Mouse (Mus musculus) forebrain, embryonic 10.5 days (tissue): ENCODE data around the gene Gas7. TPM values are rescaled to one million over a fixed set of nuclear protein-coding genes. Genes with fewer than 3 reads are reported as not detected.

ENCODE experiments used
- DNase-seq: peaks from one replicate; pipeline ENCODE4 v3.0.0-alpha.2; 2017; ENCODE audit warnings: low spot score; ENCODE audit errors: extremely low spot score
- H3K27ac ChIP-seq: fragments of 300-500 bp; sonication (generic); 2 replicates; pipeline ENCODE4 v1.5.1; 2016; ENCODE audit warnings: mild to moderate bottlenecking
- H3K27me3 ChIP-seq: fragments of 300-500 bp; sonication (generic); 2 replicates; pipeline ENCODE4 v1.6.1; 2016; ENCODE audit warnings: mild to moderate bottlenecking; ENCODE audit not compliant: poor library complexity, severe bottlenecking
- H3K36me3 ChIP-seq: fragments of 300-500 bp; sonication (generic); replicated peaks from 2 replicates; pipeline ENCODE4 v1.6.1; 2016; ENCODE audit warnings: mild to moderate bottlenecking, moderate library complexity
- H3K4me1 ChIP-seq: fragments of 300-500 bp; sonication (generic); 2 replicates; pipeline ENCODE4 v1.6.1; 2016
- H3K4me3 ChIP-seq: fragments of 300-500 bp; sonication (generic); 2 replicates; pipeline ENCODE4 v1.5.1; 2016; ENCODE audit warnings: mild to moderate bottlenecking, moderate library complexity
- H3K9me3 ChIP-seq: fragments of 300-500 bp; sonication (generic); 2 replicates; pipeline ENCODE4 v1.6.1; 2016; ENCODE audit warnings: mild to moderate bottlenecking, moderate library complexity
- WGBS: fragments of 180-500 bp; shearing (Covaris S2); methylation state at CpG from one replicate; pipeline ENCODE4 v1.1.7; 2016; 5-methylcytosine and 5-hydroxymethylcytosine counted together
- polyA plus RNA-seq: library from polyadenylated mRNA; unstranded; fragments of >200 nt; fragmentation: Nextera tagmentation; extraction: Ambion mirVana; gene quantifications from 2 replicates; pipeline ENCODE4 v1.2.1, GENCODE M21; 2016

The Gas7 gene
- polyA plus RNA-seq, 1 experiment from 2014 or later = 3.1 TPM

GRCm38 (mm10) chr11:67627179-67627578, 171.9 kb downstream of the Gas7 start:
- WGBS = 88% methylated on average over 7 of the region's 7 CpGs
- Histone ChIP-seq H3K27ac (no peak overlapping the region), H3K4me3 (no peak overlapping the region), H3K27me3 (no peaks in the 10 kb centered on the region), H3K4me1 (no peaks in the 10 kb centered on the region), H3K9me3 (no peaks in the 10 kb centered on the region), H3K36me3 (no peaks in the 10 kb centered on the region)
- DNase-seq = no peak

- no peaks in the 10 kb centered on the region for H3K9me3 ChIP-seq
- no peaks in the 10 kb centered on the region for H3K36me3 ChIP-seq
- H3K27me3 ChIP-seq = no peaks in the 10 kb centered on the region
- H3K27ac ChIP-seq = no peak overlapping the region
- no peaks in the 10 kb centered on the region for H3K4me1 ChIP-seq
- H3K4me3 ChIP-seq = no peak overlapping the region
- 89% methylated on average over 2 of the region's 2 CpGs for WGBS
- no peak for DNase-seq
Observed at GRCm38 (mm10) chr11:67628522-67628921, 173.3 kb downstream of the Gas7 start.

GRCm38 (mm10) chr11:67632906-67633305, 177.7 kb downstream of the Gas7 start:
- H3K27ac ChIP-seq = no peak overlapping the region

GRCm38 (mm10) chr11:67633620-67634229, 178.5 kb downstream of the Gas7 start:
- 84% methylated on average over 3 of the region's 3 CpGs for WGBS
- H3K4me1 ChIP-seq = peaks cover 6% of the 10 kb centered on the region
- no peak overlapping the region for H3K4me3 ChIP-seq
- no peaks in the 10 kb centered on the region for H3K9me3 ChIP-seq
- no peaks in the 10 kb centered on the region for H3K36me3 ChIP-seq
- no peak for DNase-seq
- no peaks in the 10 kb centered on the region for H3K27me3 ChIP-seq
- no peak overlapping the region for H3K27ac ChIP-seq

More at GRCm38 (mm10) chr11:67632906-67633305, 177.7 kb downstream of the Gas7 start:
- 80% methylated on average over 8 of the region's 8 CpGs for WGBS
- H3K36me3 ChIP-seq = no peaks in the 10 kb centered on the region
- no peaks in the 10 kb centered on the region for H3K9me3 ChIP-seq
- no peaks in the 10 kb centered on the region for H3K27me3 ChIP-seq
- H3K4me3 ChIP-seq = no peak overlapping the region
- no peak for DNase-seq
- peaks cover 6% of the 10 kb centered on the region for H3K4me1 ChIP-seq

GRCm38 (mm10) chr11:67636201-67636600, 181.0 kb downstream of the Gas7 start:
- Histone ChIP-seq H3K4me1 (peaks cover 6% of the 10 kb centered on the region), H3K4me3 (no peak overlapping the region), H3K36me3 (no peaks in the 10 kb centered on the region), H3K27me3 (no peaks in the 10 kb centered on the region), H3K27ac (no peak overlapping the region), H3K9me3 (no peaks in the 10 kb centered on the region)
- no peak for DNase-seq
- 72% methylated on average over 4 of the region's 4 CpGs for WGBS

DNA sequence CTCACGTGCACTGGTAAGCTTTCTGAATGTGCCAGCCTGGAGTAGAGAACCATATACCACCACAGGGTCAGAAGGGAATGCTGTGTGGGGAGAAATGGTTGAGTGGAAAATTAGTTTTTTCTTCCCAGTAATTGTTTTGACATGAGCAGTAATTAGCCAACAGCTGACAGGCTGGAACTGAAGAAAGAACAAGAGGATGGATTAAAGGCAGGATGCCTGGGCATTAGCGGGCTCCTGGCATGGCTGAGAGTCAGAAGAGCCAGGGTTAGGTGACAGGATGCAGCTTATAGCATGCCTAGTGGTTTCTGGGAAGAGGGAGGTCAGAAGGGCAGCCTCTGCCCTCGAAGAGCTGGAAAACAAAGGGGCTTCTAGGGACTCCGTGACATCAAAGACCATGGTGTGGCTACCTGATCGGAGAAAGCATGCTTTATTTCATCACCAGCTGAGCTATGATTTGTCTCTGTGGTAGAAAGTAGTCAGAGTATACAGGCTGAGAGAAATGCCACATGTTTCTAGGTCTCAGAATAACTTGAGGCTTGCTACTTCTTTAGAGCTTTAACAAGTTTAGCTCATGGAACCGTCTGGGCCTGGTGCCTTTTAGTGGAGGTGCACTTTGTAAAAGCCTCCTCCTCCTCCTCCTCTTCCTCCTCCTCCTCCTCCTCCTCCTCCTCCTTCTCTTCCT, 181.8 kb downstream of the Gas7 start:
- no peaks in the 10 kb centered on the region for H3K27me3 ChIP-seq
- WGBS = 60% methylated on average over 6 of the region's 6 CpGs
- no peaks in the 10 kb centered on the region for H3K9me3 ChIP-seq
- H3K36me3 ChIP-seq = no peaks in the 10 kb centered on the region
- H3K4me1 ChIP-seq = peaks cover 6% of the 10 kb centered on the region
- no peak overlapping the region for H3K27ac ChIP-seq
- DNase-seq = no peak
- H3K4me3 ChIP-seq = no peak overlapping the region

DNA sequence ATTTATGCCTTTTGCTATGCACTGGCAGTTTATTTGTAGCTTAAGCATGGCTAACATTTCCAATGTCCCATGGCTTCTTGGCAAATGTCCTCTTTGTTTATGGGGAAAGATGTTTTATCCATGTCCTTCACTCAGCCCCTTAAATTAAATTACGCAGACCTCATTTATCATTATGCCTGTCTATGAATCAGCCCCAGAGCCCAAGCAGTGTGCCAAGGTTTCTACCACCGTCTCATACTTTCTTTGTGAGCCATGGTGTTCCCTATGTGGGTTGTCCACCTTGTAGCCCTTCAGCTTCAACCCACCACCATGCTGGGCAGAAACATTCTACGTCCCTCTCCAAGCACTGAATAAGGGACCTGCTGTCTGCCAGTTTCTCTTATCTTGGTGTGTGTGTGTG, 183.2 kb downstream of the Gas7 start:
- H3K4me3 ChIP-seq = no peak overlapping the region
- WGBS = 93% methylated on average over 3 of the region's 3 CpGs
- peaks cover 6% of the 10 kb centered on the region for H3K4me1 ChIP-seq

GRCm38 (mm10) chr11:67640299-67640698, 185.1 kb downstream of the Gas7 start:
- no peak for DNase-seq
- WGBS = 91% methylated on average over 6 of the region's 6 CpGs
- no peak overlapping the region for H3K4me3 ChIP-seq

More for the DNA sequence above, 183.2 kb downstream of the Gas7 start:
- Histone ChIP-seq H3K27me3 (no peaks in the 10 kb centered on the region), H3K9me3 (no peaks in the 10 kb centered on the region), H3K36me3 (no peaks in the 10 kb centered on the region), H3K27ac (no peak overlapping the region)
- no peak for DNase-seq

DNA sequence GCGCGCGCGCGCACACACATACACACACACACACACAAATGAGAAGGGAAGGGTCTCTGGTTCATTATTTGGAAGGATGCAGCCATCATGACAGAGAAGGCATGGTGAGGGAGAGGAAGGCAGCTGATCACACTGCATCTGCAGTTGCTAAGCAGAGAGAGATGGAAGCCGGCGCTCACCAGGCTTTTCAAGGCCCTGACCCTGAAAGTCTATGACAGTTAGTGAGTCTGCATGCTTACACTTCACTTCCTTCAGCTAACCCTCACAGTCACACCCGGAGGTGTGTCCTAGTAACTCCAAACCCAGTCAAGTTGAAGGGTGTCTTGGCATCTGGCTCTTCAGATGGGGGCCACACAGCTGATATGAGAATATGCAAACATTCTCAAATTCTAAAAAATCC, 187.2 kb downstream of the Gas7 start:
- Histone ChIP-seq H3K4me1 (no peaks in the 10 kb centered on the region), H3K9me3 (no peaks in the 10 kb centered on the region), H3K27ac (no peak overlapping the region), H3K4me3 (no peak overlapping the region), H3K36me3 (no peaks in the 10 kb centered on the region), H3K27me3 (no peaks in the 10 kb centered on the region)
- DNase-seq = no peak
- WGBS = 96% methylated on average over 8 of the region's 8 CpGs

More at GRCm38 (mm10) chr11:67640299-67640698, 185.1 kb downstream of the Gas7 start:
- Histone ChIP-seq H3K36me3 (no peaks in the 10 kb centered on the region), H3K4me1 (peaks cover 6% of the 10 kb centered on the region), H3K27ac (no peak overlapping the region), H3K9me3 (no peaks in the 10 kb centered on the region), H3K27me3 (no peaks in the 10 kb centered on the region)

DNA sequence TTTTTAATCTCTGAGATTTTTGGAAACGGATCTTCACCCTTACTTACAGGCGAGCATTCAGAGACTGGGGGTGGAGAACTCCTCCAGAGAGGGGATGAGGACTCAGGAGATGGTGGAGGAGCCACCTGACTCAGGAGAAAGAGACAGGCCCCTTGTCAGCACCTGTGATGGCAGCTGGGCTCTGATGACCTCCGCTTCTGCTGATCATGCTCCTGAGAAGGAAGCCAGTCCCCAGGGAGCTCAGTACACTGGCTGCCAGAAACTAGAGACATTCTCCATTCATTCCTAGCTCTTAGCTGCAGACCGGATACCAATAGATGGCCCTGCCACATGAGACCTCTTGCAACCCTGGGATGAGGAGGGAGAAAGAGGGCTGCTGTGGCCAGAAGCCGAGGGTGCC, 187.6 kb downstream of the Gas7 start:
- H3K9me3 ChIP-seq = no peaks in the 10 kb centered on the region
- H3K4me3 ChIP-seq = no peak overlapping the region
- H3K27me3 ChIP-seq = no peaks in the 10 kb centered on the region
- H3K4me1 ChIP-seq = no peaks in the 10 kb centered on the region
- no peak overlapping the region for H3K27ac ChIP-seq
- H3K36me3 ChIP-seq = no peaks in the 10 kb centered on the region
- 88% methylated on average over 5 of the region's 5 CpGs for WGBS
- DNase-seq = no peak

- Histone ChIP-seq H3K9me3 (no peaks in the 10 kb centered on the region), H3K36me3 (no peaks in the 10 kb centered on the region), H3K4me3 (no peak overlapping the region), H3K27ac (no peak overlapping the region), H3K27me3 (no peaks in the 10 kb centered on the region), H3K4me1 (no peaks in the 10 kb centered on the region)
- WGBS = 83% methylated on average over 3 of the region's 3 CpGs
- DNase-seq = no peak
Observed at GRCm38 (mm10) chr11:67643465-67643864, 188.2 kb downstream of the Gas7 start.

GRCm38 (mm10) chr11:67644632-67645149, 189.5 kb downstream of the Gas7 start:
- 94% methylated on average over 6 of the region's 6 CpGs for whole genome bisulfite sequencing
- H3K4me1 ChIP-seq = no peaks in the 10 kb centered on the region
- H3K27me3 ChIP-seq = no peaks in the 10 kb centered on the region
- no peaks in the 10 kb centered on the region for H3K9me3 ChIP-seq
- no peak overlapping the region for H3K4me3 ChIP-seq
- no peaks in the 10 kb centered on the region for H3K36me3 ChIP-seq
- no peak for DNase-seq
- no peak overlapping the region for H3K27ac ChIP-seq

DNA sequence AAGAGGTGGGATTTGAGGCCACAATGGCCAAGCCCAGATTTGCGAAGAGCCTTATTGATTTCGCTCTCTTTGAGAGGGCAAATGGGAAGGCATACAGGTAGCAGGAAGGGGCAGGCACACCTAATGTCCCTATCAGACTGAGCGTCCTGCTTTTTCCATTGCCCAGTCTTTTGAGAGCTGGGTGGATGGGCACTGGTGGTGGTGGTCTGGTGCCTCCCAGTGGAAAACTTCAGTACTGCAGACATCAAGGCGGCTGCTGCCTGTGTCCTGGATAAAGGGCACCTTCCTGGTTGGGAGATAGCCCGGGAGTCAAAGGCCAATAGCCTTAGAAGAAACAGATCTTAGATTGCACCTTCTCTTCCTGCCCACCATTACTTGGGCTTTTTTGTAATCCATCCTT, 192.5 kb downstream of the Gas7 start:
- Histone ChIP-seq H3K4me1 (peaks cover 12% of the 10 kb centered on the region), H3K27me3 (no peaks in the 10 kb centered on the region), H3K4me3 (no peak overlapping the region), H3K36me3 (no peaks in the 10 kb centered on the region), H3K9me3 (no peaks in the 10 kb centered on the region), H3K27ac (no peak overlapping the region)
- DNase-seq = peak; percentile 66
- 38% methylated on average over 5 of the region's 5 CpGs for WGBS
